Mouse (Mus musculus) embryonic facial prominence, embryonic 12.5 days (tissue): Measurements from ENCODE around the gene Afg1l. TPM values are rescaled to one million over a fixed set of nuclear protein-coding genes. Genes with fewer than 3 reads are reported as not detected.
A peak's percentile ranks its signal among the peaks of the same experiment; 100 is the strongest.

Experiments used
- ATAC-seq: fragments of 200-750 bp; cut with Nextera tagmentation; 2 replicates; pipeline ENCODE4 v1.8.0; 2017; ENCODE audit not compliant: insufficient number of reproducible peaks, insufficient read depth, low FRiP score, low TSS enrichment
- H3K27ac ChIP-seq: fragments of 300-500 bp; sonication (generic); 2 replicates; pipeline ENCODE4 v1.5.1; 2016; ENCODE audit warnings: mild to moderate bottlenecking
- H3K27me3 ChIP-seq: fragments of 300-500 bp; sonication (generic); 2 replicates; pipeline ENCODE4 v1.6.1; 2016; ENCODE audit warnings: mild to moderate bottlenecking, moderate library complexity
- H3K36me3 ChIP-seq: fragments of 300-500 bp; sonication (generic); 2 replicates; pipeline ENCODE4 v1.6.1; 2016; ENCODE audit warnings: mild to moderate bottlenecking
- H3K4me1 ChIP-seq: fragments of 300-500 bp; sonication (generic); 2 replicates; pipeline ENCODE4 v1.6.1; 2016
- H3K4me2 ChIP-seq: fragments of 300-500 bp; sonication (generic); replicated peaks from 2 replicates; pipeline ENCODE4 v1.6.1; 2016; ENCODE audit warnings: mild to moderate bottlenecking, moderate library complexity
- H3K4me3 ChIP-seq: fragments of 300-500 bp; sonication (generic); 2 replicates; pipeline ENCODE4 v1.5.1; 2016; ENCODE audit warnings: mild to moderate bottlenecking
- H3K9ac ChIP-seq: fragments of 300-500 bp; sonication (generic); 2 replicates; pipeline ENCODE4 v1.6.1; 2016; ENCODE audit warnings: mild to moderate bottlenecking, moderate library complexity
- H3K9me3 ChIP-seq: fragments of 300-500 bp; sonication (generic); 2 replicates; pipeline ENCODE4 v1.6.1; 2016; ENCODE audit warnings: mild to moderate bottlenecking, moderate library complexity
- WGBS: fragments of 180-500 bp; shearing (Covaris S2); methylation state at CpG from one replicate; pipeline ENCODE4 v1.1.7; 2016; 5-methylcytosine and 5-hydroxymethylcytosine counted together
- polyA plus RNA-seq: library from polyadenylated mRNA; unstranded; fragments of >200 nt; fragmentation: Nextera tagmentation; extraction: Ambion mirVana; gene quantifications from 2 replicates; pipeline ENCODE4 v1.2.1, GENCODE M21; 2016

The Afg1l gene
- polyA plus RNA-seq, 1 experiment from 2014 or later = 5.6 TPM

DNA sequence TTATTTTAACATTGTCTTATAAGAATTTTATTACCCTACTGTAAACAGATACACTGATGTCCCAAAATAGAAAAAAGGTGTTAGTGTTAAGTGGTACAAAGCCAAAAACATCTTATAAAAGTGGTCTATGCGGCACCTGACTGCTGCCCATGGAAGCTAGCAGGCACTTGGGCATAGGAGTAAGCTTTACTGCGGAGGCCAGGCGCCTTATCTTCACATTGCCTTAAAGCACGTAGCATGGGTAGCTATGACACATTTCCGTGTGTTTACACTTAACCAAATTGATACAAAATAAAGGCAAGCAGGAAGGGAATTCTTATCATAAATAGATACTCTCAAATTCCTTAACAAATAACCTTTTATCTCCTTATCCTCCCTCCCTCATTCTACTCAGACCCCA is 135.7 kb downstream of the Afg1l start:
- no peak overlapping the region for H3K4me2 ChIP-seq
- H3K9me3 ChIP-seq = no peaks in the 10 kb centered on the region
- no peak for ATAC-seq
- H3K27ac ChIP-seq = no peak overlapping the region
- no peak overlapping the region for H3K4me3 ChIP-seq
- no peaks in the 10 kb centered on the region for H3K27me3 ChIP-seq
- H3K4me1 ChIP-seq = peaks cover 8% of the 10 kb centered on the region; the same call in 1 of the 2 replicates
- 89% methylated on average over 5 of the region's 5 CpGs for WGBS
- no peaks in the 10 kb centered on the region for H3K36me3 ChIP-seq
- no peak overlapping the region for H3K9ac ChIP-seq

DNA sequence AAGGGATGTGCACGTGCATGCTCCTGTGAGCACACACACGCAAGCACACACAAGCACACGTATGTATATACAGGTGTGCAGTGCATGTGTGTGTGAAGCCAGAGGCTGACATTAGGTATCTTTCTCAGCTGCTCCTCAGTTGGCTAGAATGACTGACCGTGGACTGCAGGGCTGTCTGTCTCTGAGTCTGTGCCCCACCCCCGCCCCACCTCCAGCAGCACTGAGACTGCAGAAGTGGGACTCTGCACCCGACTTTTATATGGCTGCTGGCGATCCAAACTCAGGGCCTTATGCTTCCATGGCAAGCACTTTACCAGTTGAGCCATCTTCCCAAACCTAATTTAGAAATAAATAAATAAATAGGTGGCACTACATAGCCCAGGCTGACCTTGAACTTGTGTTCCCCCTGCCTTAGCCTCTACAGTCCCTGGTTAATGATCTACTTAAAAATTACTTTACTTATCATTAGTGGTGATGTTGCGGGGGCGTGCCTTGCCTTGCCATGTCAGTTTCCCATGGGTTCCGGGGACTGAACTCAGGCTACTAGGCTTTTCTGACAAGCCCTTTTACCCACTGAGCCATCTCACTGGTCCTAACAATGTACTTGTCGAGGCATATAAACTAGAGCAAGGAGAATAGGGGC is 136.4 kb downstream of the Afg1l start:
- 80% methylated on average over 11 of the region's 11 CpGs for WGBS

DNA sequence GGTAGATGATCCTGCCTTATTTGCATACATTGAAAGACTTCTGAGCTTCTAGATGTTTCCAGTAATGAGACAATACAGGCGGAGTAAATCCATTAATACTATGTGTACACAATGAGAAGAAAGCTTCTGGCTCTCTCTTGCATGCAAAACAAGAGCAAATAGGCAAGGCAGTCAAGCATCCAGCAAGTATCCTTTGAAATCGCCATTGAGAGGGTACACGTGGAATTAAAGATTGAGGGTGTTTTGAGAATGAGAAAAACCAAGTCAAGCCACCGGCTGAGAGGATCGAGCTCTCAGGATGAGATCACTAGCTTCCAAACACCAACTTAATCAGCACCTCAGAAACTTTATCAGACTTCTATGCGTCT is 138.0 kb downstream of the Afg1l start:
- WGBS = 57% methylated on average over 6 of the region's 6 CpGs
- Histone ChIP-seq H3K4me2 (no peak overlapping the region), H3K9ac (no peak overlapping the region), H3K4me3 (no peak overlapping the region), H3K27ac (no peak overlapping the region), H3K36me3 (no peaks in the 10 kb centered on the region), H3K4me1 (no peaks in the 10 kb centered on the region), H3K9me3 (no peaks in the 10 kb centered on the region), H3K27me3 (no peaks in the 10 kb centered on the region)
- ATAC-seq = no peak

More for the DNA sequence above, 136.4 kb downstream of the Afg1l start:
- H3K4me1 ChIP-seq = peaks cover 8% of the 10 kb centered on the region; the same call in 1 of the 2 replicates
- no peak overlapping the region for H3K4me2 ChIP-seq
- no peaks in the 10 kb centered on the region for H3K27me3 ChIP-seq
- no peaks in the 10 kb centered on the region for H3K36me3 ChIP-seq
- ATAC-seq = no peak
- no peak overlapping the region for H3K4me3 ChIP-seq
- H3K9me3 ChIP-seq = no peaks in the 10 kb centered on the region
- no peak overlapping the region for H3K27ac ChIP-seq
- no peak overlapping the region for H3K9ac ChIP-seq

DNA sequence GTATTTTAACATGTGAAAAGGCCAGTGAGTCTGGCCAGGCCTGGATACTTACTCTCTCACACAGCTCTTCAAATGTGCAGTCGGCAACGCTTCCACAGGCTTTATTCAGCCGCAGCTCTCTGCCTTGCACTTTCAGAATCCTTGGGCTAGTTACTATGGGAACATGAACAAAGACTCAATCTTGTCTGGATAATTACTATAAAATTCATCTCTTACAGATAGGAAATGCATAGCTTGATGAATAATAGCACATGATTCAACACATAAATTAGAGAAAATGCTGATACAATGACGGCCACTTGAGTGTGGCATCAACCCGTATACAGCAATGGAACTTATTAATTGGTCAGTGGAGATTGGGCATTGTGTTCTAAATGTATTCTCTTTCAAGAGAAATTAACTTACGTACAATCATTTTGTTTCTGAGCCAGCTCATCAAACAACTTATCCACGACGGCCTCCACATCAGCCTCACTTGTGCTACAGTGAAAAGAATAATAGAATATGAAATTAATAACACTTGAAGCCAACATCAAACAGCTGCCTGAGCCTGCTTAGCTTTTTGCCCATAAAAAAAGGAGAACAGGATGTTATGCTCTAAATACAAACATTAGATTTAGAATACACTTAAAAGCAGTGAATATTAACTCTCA is 138.5 kb downstream of the Afg1l start:
- WGBS = 71% methylated on average over 8 of the region's 8 CpGs
- Histone ChIP-seq H3K9me3 (no peaks in the 10 kb centered on the region), H3K4me1 (no peaks in the 10 kb centered on the region), H3K27me3 (no peaks in the 10 kb centered on the region), H3K9ac (no peak overlapping the region), H3K4me3 (no peak overlapping the region), H3K4me2 (no peak overlapping the region), H3K27ac (no peak overlapping the region), H3K36me3 (no peaks in the 10 kb centered on the region)
- no peak for ATAC-seq

DNA sequence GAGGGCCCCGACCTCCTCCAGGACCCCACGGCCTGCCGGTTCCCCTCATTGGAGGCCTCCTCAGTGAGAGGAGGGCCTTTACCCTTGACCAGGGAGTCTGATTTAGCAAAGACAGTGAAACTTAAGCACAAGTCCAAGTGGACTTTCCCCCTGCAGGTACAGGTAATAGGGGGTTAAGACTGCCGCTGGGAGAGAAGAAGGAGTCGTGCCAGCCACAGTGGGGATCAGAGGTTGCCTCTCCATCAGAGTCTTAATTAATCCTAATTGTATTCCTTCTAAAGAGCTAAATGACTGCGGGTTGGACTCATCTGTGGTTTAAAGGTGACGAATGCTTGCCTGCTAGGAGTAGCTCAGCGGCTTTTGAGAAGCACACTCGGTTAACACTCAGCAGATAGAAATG is 139.9 kb downstream of the Afg1l start:
- H3K9ac ChIP-seq = no peak overlapping the region
- H3K9me3 ChIP-seq = no peaks in the 10 kb centered on the region
- H3K27me3 ChIP-seq = no peaks in the 10 kb centered on the region
- H3K27ac ChIP-seq = no peak overlapping the region
- no peak for ATAC-seq
- no peaks in the 10 kb centered on the region for H3K36me3 ChIP-seq
- 65% methylated on average over 9 of the region's 9 CpGs for WGBS
- H3K4me1 ChIP-seq = no peaks in the 10 kb centered on the region
- no peak overlapping the region for H3K4me2 ChIP-seq
- H3K4me3 ChIP-seq = no peak overlapping the region

DNA sequence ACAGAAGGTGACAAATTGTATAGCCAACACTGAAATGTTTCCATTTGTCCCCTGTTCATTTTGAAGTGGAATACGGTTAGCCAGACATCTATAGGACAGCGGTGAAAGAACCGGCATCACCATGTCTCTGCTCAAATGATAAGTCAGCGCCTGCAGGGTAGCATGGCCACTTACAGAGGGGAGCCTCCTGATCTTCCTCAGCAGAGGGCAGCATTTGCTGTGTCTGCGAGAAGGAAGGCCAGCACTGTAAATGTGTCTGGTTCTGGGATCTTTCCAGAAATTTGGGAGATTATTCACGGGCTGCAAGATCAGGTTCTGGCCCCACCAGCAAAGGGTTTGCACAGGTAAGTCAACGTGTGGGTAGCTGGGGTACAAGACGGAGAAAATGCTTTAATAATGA is 150.8 kb downstream of the Afg1l start:
- Histone ChIP-seq H3K9me3 (no peaks in the 10 kb centered on the region), H3K4me3 (no peak overlapping the region), H3K36me3 (no peaks in the 10 kb centered on the region), H3K27ac (no peak overlapping the region), H3K27me3 (no peaks in the 10 kb centered on the region), H3K4me2 (no peak overlapping the region), H3K9ac (no peak overlapping the region), H3K4me1 (no peaks in the 10 kb centered on the region)
- 62% methylated on average over 8 of the region's 8 CpGs for WGBS
- ATAC-seq = no peak

DNA sequence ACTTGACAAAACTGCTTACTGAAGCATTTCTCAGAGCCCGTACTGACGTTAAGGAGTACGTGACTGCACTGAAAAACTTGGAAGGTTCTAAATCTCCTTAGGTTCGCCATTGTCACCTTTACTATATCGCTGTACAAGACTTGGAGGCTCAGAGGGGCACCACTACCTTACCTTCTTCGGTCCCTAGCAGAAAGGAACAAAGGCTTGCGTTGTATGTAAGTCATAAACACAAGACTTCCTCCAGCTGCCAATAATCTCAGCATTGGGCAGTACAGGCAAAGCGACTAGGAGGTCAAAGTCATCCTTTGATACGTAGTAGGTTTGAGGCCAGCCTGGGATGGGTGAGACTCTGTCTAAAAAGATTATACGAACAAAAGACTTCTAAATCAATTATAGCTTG is 153.1 kb downstream of the Afg1l start:
- no peaks in the 10 kb centered on the region for H3K9me3 ChIP-seq
- H3K4me2 ChIP-seq = no peak overlapping the region
- no peak for ATAC-seq
- no peaks in the 10 kb centered on the region for H3K4me1 ChIP-seq
- WGBS = 87% methylated on average over 10 of the region's 10 CpGs
- no peak overlapping the region for H3K4me3 ChIP-seq
- H3K27ac ChIP-seq = no peak overlapping the region
- H3K27me3 ChIP-seq = no peaks in the 10 kb centered on the region
- no peaks in the 10 kb centered on the region for H3K36me3 ChIP-seq
- no peak overlapping the region for H3K9ac ChIP-seq

DNA sequence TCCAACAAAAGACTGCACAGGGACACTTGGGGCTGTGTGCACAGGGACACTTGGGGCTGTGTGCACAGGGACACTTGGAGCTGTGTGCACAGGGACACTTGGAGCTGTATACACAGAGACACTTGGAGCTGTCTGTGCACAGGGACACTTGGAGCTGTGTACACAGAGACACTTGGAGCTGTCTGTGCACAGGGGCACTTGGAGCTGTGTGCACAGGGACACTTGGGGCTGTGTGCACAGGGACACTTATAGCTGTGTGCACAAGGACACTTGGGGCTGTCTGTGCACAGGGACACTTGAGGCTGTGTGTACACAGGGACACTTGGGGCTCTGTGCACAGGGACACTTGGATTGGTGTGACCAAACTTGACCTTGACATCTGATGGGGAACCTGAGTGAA is 154.4 kb downstream of the Afg1l start:
- no peaks in the 10 kb centered on the region for H3K27me3 ChIP-seq
- H3K4me1 ChIP-seq = no peaks in the 10 kb centered on the region
- no peak overlapping the region for H3K4me2 ChIP-seq
- no peak for ATAC-seq
- no peaks in the 10 kb centered on the region for H3K36me3 ChIP-seq
- no peaks in the 10 kb centered on the region for H3K9me3 ChIP-seq
- H3K27ac ChIP-seq = no peak overlapping the region
- H3K4me3 ChIP-seq = no peak overlapping the region
- no peak overlapping the region for H3K9ac ChIP-seq

DNA sequence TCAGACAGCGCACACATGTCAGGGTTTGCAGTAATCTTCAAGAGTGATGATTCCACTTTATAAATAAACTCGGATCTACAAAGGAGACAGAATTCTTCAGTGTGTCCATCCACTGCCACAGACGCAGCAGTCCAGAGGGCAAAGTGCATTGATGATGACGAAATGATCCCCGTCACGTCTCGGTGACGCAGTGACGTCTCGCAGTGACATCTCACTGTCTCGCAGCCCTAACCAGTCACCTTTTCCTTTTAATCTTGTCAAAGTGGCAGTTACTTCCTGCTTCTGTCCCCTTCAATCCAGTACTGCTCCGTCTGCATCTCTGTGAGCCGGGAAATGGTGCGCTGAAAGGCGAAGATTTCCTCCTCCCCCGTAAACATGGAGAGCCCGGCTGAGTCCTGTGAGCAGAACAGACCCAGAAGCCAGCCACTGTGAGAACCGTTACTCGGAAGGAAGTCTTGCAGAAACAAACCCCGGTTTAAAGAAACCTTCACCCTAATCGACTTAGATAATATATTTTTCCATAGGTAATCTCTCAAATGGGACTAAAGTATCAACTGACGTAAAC is 165.1 kb downstream of the Afg1l start:
- no peaks in the 10 kb centered on the region for H3K36me3 ChIP-seq
- no peaks in the 10 kb centered on the region for H3K9me3 ChIP-seq
- H3K4me1 ChIP-seq = no peaks in the 10 kb centered on the region
- H3K4me3 ChIP-seq = no peak overlapping the region
- no peak overlapping the region for H3K27ac ChIP-seq
- WGBS = 76% methylated on average over 22 of the region's 22 CpGs
- no peak overlapping the region for H3K4me2 ChIP-seq
- no peak for ATAC-seq
- H3K27me3 ChIP-seq = no peaks in the 10 kb centered on the region; the same call in 1 of the 2 replicates
- H3K9ac ChIP-seq = no peak overlapping the region

DNA sequence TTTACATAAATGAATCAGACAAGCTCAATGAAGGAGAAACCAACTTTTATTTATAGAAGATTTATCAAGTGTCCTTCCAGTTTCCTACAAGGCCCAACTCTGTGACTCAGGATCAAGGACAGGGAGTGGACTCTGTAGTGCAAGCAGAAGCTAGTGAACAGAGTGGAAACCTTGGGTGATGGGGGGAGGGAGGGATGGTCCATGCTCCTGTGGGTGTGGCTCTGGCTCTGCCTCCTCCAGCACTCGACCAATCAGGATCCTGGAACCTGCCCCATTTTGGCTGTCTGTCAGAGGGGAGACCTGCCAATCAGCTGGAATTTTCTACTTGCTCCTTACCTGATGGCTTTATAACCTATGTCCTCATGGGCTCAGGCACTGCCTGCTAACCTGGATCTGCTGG is 165.8 kb downstream of the Afg1l start:
- no peak overlapping the region for H3K4me2 ChIP-seq
- H3K27me3 ChIP-seq = no peaks in the 10 kb centered on the region; the same call in 1 of the 2 replicates
- H3K36me3 ChIP-seq = no peaks in the 10 kb centered on the region
- no peak overlapping the region for H3K27ac ChIP-seq
- no peak overlapping the region for H3K4me3 ChIP-seq
- no peaks in the 10 kb centered on the region for H3K4me1 ChIP-seq
- ATAC-seq = no peak
- WGBS = 64% methylated on average over 1 of the region's 1 CpGs
- H3K9ac ChIP-seq = no peak overlapping the region
- H3K9me3 ChIP-seq = no peaks in the 10 kb centered on the region

DNA sequence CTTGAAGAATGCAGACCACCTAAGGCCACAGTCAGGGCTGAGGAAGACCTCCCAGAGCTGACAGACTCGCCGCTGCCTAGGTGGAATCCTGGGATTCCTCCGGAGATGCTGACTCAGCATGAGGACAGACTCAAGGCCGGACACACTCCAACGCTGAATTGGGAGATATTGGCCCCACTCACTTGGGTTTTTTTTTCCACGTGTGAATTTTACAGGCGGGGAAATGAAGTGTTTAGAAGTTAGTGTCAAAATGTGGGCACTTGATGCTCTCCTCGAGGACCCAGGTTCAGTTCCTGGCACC is 169.7 kb downstream of the Afg1l start:
- peak overlapping the region; percentile 43 for H3K4me2 ChIP-seq
- H3K4me3 ChIP-seq = peak overlapping the region; percentile 18; the same call in 1 of the 2 replicates
- H3K4me1 ChIP-seq = no peaks in the 10 kb centered on the region
- H3K9ac ChIP-seq = 0 out of 2 replicates have a peak overlapping the region, but pooled peaks have one; percentile 21
- WGBS = 30% methylated on average over 8 of the region's 8 CpGs
- H3K9me3 ChIP-seq = no peaks in the 10 kb centered on the region
- H3K27ac ChIP-seq = no peak overlapping the region
- no peaks in the 10 kb centered on the region for H3K36me3 ChIP-seq
- H3K27me3 ChIP-seq = no peaks in the 10 kb centered on the region; the same call in 1 of the 2 replicates
- no peak for ATAC-seq

DNA sequence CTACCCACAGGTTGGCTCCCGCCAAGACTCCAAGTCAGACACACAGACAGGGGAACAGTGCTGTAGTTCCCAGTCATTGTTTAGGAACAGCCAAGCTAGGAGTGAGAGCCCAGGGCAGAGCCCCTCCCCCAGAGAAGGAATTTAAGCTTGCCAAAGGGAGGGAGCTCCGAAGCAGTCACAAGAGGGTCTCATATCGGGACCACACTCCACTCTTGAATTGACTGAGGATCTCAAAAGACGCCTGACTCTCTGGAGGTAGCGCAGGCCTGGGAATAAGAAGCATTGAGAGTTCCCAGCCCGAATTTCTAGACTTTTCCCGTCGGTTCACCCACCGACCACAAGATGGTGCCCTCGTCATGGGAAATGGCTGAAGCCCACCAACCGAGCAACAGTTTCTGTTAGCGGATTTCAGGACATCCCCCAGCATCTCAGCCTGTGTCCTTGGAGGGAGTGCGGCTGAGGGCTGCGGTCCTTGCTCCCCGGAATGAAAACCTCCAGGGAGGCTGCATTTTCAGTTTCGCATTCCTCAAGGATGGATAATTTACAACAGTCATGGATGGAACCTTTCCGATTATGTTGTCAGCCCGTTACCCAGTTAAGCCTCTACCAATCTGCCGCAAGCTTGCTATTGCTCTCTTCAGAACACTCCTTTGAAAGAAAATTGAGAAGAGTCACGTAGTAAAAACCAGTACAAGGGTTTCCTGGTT is 170.2 kb downstream of the Afg1l start:
- no peaks in the 10 kb centered on the region; the same call in 1 of the 2 replicates for H3K27me3 ChIP-seq
- H3K27ac ChIP-seq = no peak overlapping the region
- H3K4me2 ChIP-seq = peak overlapping the region; percentile 43
- H3K9me3 ChIP-seq = no peaks in the 10 kb centered on the region
- no peaks in the 10 kb centered on the region for H3K36me3 ChIP-seq
- 6% methylated on average over 20 of the region's 20 CpGs for WGBS
- H3K4me3 ChIP-seq = peak overlapping the region; percentile 18; the same call in 1 of the 2 replicates
- no peaks in the 10 kb centered on the region for H3K4me1 ChIP-seq
- no peak for ATAC-seq
- 0 out of 2 replicates have a peak overlapping the region, but pooled peaks have one; percentile 21 for H3K9ac ChIP-seq
